Mouse (Mus musculus): ENCODE measurements around the gene Cds2. TPM values are rescaled to one million over a fixed set of nuclear protein-coding genes. Genes with fewer than 3 reads are reported as not detected.
A peak's percentile ranks its signal among the peaks of the same experiment; 100 is the strongest.

Cds2 gene
- polyA plus RNA-seq, 1 experiment from 2014 or later = 21.7 TPM

GRCm38 (mm10) chr2:132252542-132253528 is 10.1 kb upstream of the Cds2 start, which contains the start of gene Pcna:
Gene Pcna, minus strand, starts transcription at chr2:132253314.
- under 1% methylated on average over 79 of the region's 79 CpGs for WGBS
- Histone ChIP-seq H3K36me3 (ENCODE audit: poor library complexity, severe bottlenecking) (peaks cover 30% of the 10 kb centered on the region), H3K27me3 (no peaks in the 10 kb centered on the region), H3K4me1 (peaks cover 47% of the 10 kb centered on the region), H3K4me2 (peak within 1 kb of the TSS; percentile 72), H3K27ac (peak within 1 kb of the TSS; percentile 80), H3K4me3 (peak within 1 kb of the TSS; percentile 59), H3K9ac (peak within 1 kb of the TSS; percentile 78), H3K9me3 (replicated peaks) (no peaks in the 10 kb centered on the region)
- ATAC-seq = peak; percentile 99

- H3K4me1 ChIP-seq = peaks cover 39% of the 10 kb centered on the region
- H3K9ac ChIP-seq = peak overlapping the region; percentile 78
- ATAC-seq = no peak
- peak overlapping the region; percentile 59; the same call in 1 of the 2 replicates for H3K27ac ChIP-seq
- 2% methylated on average over 7 of the region's 7 CpGs for WGBS
- H3K27me3 ChIP-seq = no peaks in the 10 kb centered on the region
- H3K9me3 ChIP-seq (replicated peaks) = no peaks in the 10 kb centered on the region
- H3K36me3 ChIP-seq (ENCODE audit: poor library complexity, severe bottlenecking) = peaks cover 24% of the 10 kb centered on the region
- peak overlapping the region; percentile 72 for H3K4me2 ChIP-seq
- peak overlapping the region; percentile 59 for H3K4me3 ChIP-seq
Observed at GRCm38 (mm10) chr2:132253603-132254002, 9.3 kb upstream of the Cds2 start.

GRCm38 (mm10) chr2:132257350-132258068 is 5.4 kb upstream of the Cds2 start:
- no peaks in the 10 kb centered on the region for H3K27me3 ChIP-seq
- H3K27ac ChIP-seq = no peak overlapping the region
- H3K9me3 ChIP-seq (replicated peaks) = no peaks in the 10 kb centered on the region
- H3K4me1 ChIP-seq = 0 out of 2 replicates have a peak, but pooled peaks cover 8% of the 10 kb centered on the region
- H3K36me3 ChIP-seq (ENCODE audit: poor library complexity, severe bottlenecking) = no peaks in the 10 kb centered on the region
- no peak overlapping the region for H3K4me3 ChIP-seq
- no peak for ATAC-seq
- no peak overlapping the region for H3K9ac ChIP-seq
- WGBS = 94% methylated on average over 6 of the region's 6 CpGs
- H3K4me2 ChIP-seq = no peak overlapping the region

GRCm38 (mm10) chr2:132260601-132261000 is 2.3 kb upstream of the Cds2 start:
- Histone ChIP-seq H3K27ac (no peak overlapping the region), H3K9me3 (replicated peaks) (no peaks in the 10 kb centered on the region), H3K36me3 (ENCODE audit: poor library complexity, severe bottlenecking) (no peaks in the 10 kb centered on the region), H3K4me2 (no peak overlapping the region), H3K27me3 (no peaks in the 10 kb centered on the region), H3K9ac (no peak overlapping the region), H3K4me3 (no peak overlapping the region), H3K4me1 (peaks cover 15% of the 10 kb centered on the region)
- no peak for ATAC-seq
- 91% methylated on average over 3 of the region's 3 CpGs for WGBS

- no peak for ATAC-seq
- no peak overlapping the region for H3K4me3 ChIP-seq
- 80% methylated on average over 6 of the region's 6 CpGs for whole genome bisulfite sequencing
- no peaks in the 10 kb centered on the region for H3K36me3 ChIP-seq (ENCODE audit: poor library complexity, severe bottlenecking)
- no peak overlapping the region for H3K9ac ChIP-seq
- no peaks in the 10 kb centered on the region for H3K27me3 ChIP-seq
- H3K4me2 ChIP-seq = no peak overlapping the region
- H3K4me1 ChIP-seq = peaks cover 15% of the 10 kb centered on the region
- no peak overlapping the region for H3K27ac ChIP-seq
- H3K9me3 ChIP-seq (replicated peaks) = no peaks in the 10 kb centered on the region
Observed at GRCm38 (mm10) chr2:132262175-132262574, 773 bp upstream of the Cds2 start.

- peaks cover 15% of the 10 kb centered on the region for H3K4me1 ChIP-seq
- no peaks in the 10 kb centered on the region for H3K9me3 ChIP-seq (replicated peaks)
- H3K9ac ChIP-seq = peak overlapping the region; percentile 95
- peak overlapping the region; percentile 82 for H3K27ac ChIP-seq
- H3K4me2 ChIP-seq = peak overlapping the region; percentile 73
- no peaks in the 10 kb centered on the region for H3K36me3 ChIP-seq (ENCODE audit: poor library complexity, severe bottlenecking)
- H3K4me3 ChIP-seq = peak overlapping the region; percentile 91
- under 1% methylated on average over 47 of the region's 47 CpGs for WGBS
- ATAC-seq = peak; percentile 19
- no peaks in the 10 kb centered on the region for H3K27me3 ChIP-seq
Observed at GRCm38 (mm10) chr2:132263421-132264265, 695 bp downstream of the Cds2 start.

- peak overlapping the region; percentile 73 for H3K4me2 ChIP-seq
- H3K9ac ChIP-seq = peak overlapping the region; percentile 95
- H3K27ac ChIP-seq = no peak overlapping the region
- no peak for ATAC-seq
- WGBS = 15% methylated on average over 6 of the region's 6 CpGs
- H3K4me1 ChIP-seq = peaks cover 15% of the 10 kb centered on the region
- no peaks in the 10 kb centered on the region for H3K36me3 ChIP-seq (ENCODE audit: poor library complexity, severe bottlenecking)
- peak overlapping the region; percentile 91 for H3K4me3 ChIP-seq
- H3K9me3 ChIP-seq (replicated peaks) = no peaks in the 10 kb centered on the region
- H3K27me3 ChIP-seq = no peaks in the 10 kb centered on the region
Observed at GRCm38 (mm10) chr2:132264266-132264710, 1.3 kb downstream of the Cds2 start.

GRCm38 (mm10) chr2:132265196-132265595 is 2.2 kb downstream of the Cds2 start:
- Histone ChIP-seq H3K4me2 (peak overlapping the region; percentile 73), H3K27ac (no peak overlapping the region), H3K27me3 (no peaks in the 10 kb centered on the region), H3K9ac (no peak overlapping the region), H3K36me3 (ENCODE audit: poor library complexity, severe bottlenecking) (no peaks in the 10 kb centered on the region), H3K9me3 (replicated peaks) (no peaks in the 10 kb centered on the region), H3K4me3 (no peak overlapping the region), H3K4me1 (peaks cover 15% of the 10 kb centered on the region)
- no peak for ATAC-seq
- 92% methylated on average over 9 of the region's 9 CpGs for WGBS

GRCm38 (mm10) chr2:132266086-132266485 is 3.1 kb downstream of the Cds2 start:
- Histone ChIP-seq H3K4me1 (peaks cover 15% of the 10 kb centered on the region), H3K9ac (no peak overlapping the region), H3K4me2 (no peak overlapping the region), H3K4me3 (no peak overlapping the region), H3K27me3 (no peaks in the 10 kb centered on the region), H3K36me3 (ENCODE audit: poor library complexity, severe bottlenecking) (no peaks in the 10 kb centered on the region), H3K27ac (no peak overlapping the region), H3K9me3 (replicated peaks) (no peaks in the 10 kb centered on the region)
- WGBS = 98% methylated on average over 3 of the region's 3 CpGs
- ATAC-seq = no peak

- H3K9me3 ChIP-seq (replicated peaks) = no peaks in the 10 kb centered on the region
- H3K4me3 ChIP-seq = no peak overlapping the region
- peaks cover 4% of the 10 kb centered on the region; the same call in 1 of the 2 replicates for H3K36me3 ChIP-seq (ENCODE audit: poor library complexity, severe bottlenecking)
- ATAC-seq = no peak
- no peaks in the 10 kb centered on the region for H3K27me3 ChIP-seq
- H3K4me2 ChIP-seq = no peak overlapping the region
- peaks cover 15% of the 10 kb centered on the region for H3K4me1 ChIP-seq
- 91% methylated on average over 3 of the region's 3 CpGs for WGBS
- H3K9ac ChIP-seq = no peak overlapping the region
- H3K27ac ChIP-seq = no peak overlapping the region
Observed at GRCm38 (mm10) chr2:132269217-132269616, 6.3 kb downstream of the Cds2 start.

- H3K9ac ChIP-seq = no peak overlapping the region
- no peaks in the 10 kb centered on the region for H3K27me3 ChIP-seq
- H3K9me3 ChIP-seq (replicated peaks) = no peaks in the 10 kb centered on the region
- WGBS = 98% methylated on average over 2 of the region's 2 CpGs
- H3K4me2 ChIP-seq = no peak overlapping the region
- ATAC-seq = no peak
- H3K36me3 ChIP-seq (ENCODE audit: poor library complexity, severe bottlenecking) = peaks cover 4% of the 10 kb centered on the region; the same call in 1 of the 2 replicates
- H3K4me1 ChIP-seq = peaks cover 5% of the 10 kb centered on the region; the same call in 1 of the 2 replicates
- no peak overlapping the region for H3K4me3 ChIP-seq
- no peak overlapping the region for H3K27ac ChIP-seq
Observed at GRCm38 (mm10) chr2:132270331-132270951, 7.5 kb downstream of the Cds2 start.
